Mouse (Mus musculus): ENCODE results near the gene Crocc2. TPM values are rescaled to one million over a fixed set of nuclear protein-coding genes. Genes with fewer than 3 reads are reported as not detected.

Gene Crocc2
- polyA plus RNA-seq, 1 experiment from 2014 or later: 0.54 TPM

- no peaks in the 10 kb centered on the region for H3K36me3 ChIP-seq (replicated peaks)
- H3K9me3 ChIP-seq: no peaks in the 10 kb centered on the region
- H3K27me3 ChIP-seq (replicated peaks): no peaks in the 10 kb centered on the region
- H3K4me2 ChIP-seq: no peak overlapping the region
- no peaks in the 10 kb centered on the region for H3K4me1 ChIP-seq
- WGBS: 92% methylated on average over 1 of the region's 1 CpGs
- H3K9ac ChIP-seq: no peak overlapping the region
- no peak overlapping the region for H3K27ac ChIP-seq
- no peak for ATAC-seq (replicated peaks)
- no peak overlapping the region for H3K4me3 ChIP-seq
These were observed 25.7 kb upstream of the Crocc2 start for GRCm38 (mm10) chr1:93142871-93143270.

- WGBS: 78% methylated on average over 9 of the region's 9 CpGs
- no peak overlapping the region for H3K4me3 ChIP-seq
- no peak overlapping the region for H3K9ac ChIP-seq
- ATAC-seq (replicated peaks): no peak
- H3K36me3 ChIP-seq (replicated peaks): no peaks in the 10 kb centered on the region
- no peaks in the 10 kb centered on the region for H3K4me1 ChIP-seq
- no peak overlapping the region for H3K27ac ChIP-seq
- H3K4me2 ChIP-seq: no peak overlapping the region
- H3K9me3 ChIP-seq: no peaks in the 10 kb centered on the region
- no peaks in the 10 kb centered on the region for H3K27me3 ChIP-seq (replicated peaks)
These were observed 24.3 kb upstream of the Crocc2 start for GRCm38 (mm10) chr1:93144176-93144575.

DNA sequence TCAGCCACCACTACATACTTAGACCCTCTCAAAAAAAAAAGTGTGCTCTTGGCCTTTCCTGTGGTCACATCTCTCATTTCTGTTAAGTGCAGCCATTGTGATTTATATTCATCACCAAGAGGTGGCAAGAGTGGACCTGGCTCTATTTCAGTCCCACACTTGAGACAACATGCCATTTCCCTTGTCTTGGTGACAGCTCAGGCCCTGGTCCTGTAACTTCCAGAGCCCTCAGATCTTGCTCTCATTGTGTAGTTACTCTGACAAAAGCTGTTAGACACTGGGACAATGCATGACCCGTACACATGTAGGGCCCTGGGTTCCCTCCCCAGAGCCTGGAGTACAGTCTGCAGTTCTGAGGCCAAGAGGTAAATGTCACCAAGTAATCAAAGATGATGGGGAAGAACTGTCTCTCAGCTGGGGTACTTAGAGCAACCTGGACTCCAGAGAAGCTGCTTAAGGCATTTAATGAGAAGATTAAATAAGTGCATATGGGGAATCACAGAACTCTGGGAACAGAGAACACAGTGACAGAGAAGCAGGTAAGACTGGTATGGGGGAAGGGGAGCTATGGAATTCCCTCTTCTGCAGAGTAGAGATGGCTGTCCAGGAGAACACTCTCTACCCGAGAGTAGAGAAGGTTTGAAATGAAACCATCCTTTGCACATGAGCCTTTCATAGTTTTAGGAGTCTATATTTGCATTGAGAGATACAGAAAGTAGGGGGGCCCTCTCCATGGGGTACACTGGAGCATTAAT lies 17.4 kb upstream of the Crocc2 start:
- H3K4me1 ChIP-seq: no peaks in the 10 kb centered on the region
- no peaks in the 10 kb centered on the region for H3K36me3 ChIP-seq (replicated peaks)
- no peak overlapping the region for H3K27ac ChIP-seq
- H3K9ac ChIP-seq: no peak overlapping the region
- WGBS: 69% methylated on average over 2 of the region's 2 CpGs
- H3K9me3 ChIP-seq: no peaks in the 10 kb centered on the region
- H3K27me3 ChIP-seq (replicated peaks): no peaks in the 10 kb centered on the region
- no peak overlapping the region for H3K4me3 ChIP-seq
- no peak for ATAC-seq (replicated peaks)
- H3K4me2 ChIP-seq: no peak overlapping the region

DNA sequence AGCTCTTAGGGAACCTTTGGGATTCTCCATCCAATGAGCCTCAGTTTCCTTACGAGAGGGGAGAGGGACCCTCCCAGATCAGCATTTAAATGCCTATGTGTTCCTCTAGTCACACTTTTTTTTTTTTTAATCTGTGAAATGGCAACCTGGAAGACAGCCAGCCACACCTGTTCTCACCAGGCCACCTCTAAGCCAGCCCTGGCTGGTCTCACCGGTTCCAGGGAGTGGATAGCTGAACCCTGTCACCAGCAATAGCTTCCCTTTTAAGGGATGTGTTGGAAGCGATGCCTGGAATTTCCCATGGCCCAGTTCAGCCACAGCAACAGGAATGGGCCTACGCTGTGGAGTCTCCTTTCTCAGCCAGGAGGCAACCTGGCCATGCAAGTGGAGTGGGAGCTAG lies 11.0 kb upstream of the Crocc2 start:
- Histone ChIP-seq H3K4me1 (no peaks in the 10 kb centered on the region), H3K27me3 (replicated peaks) (no peaks in the 10 kb centered on the region), H3K27ac (no peak overlapping the region), H3K9me3 (no peaks in the 10 kb centered on the region), H3K4me3 (no peak overlapping the region), H3K4me2 (no peak overlapping the region), H3K9ac (no peak overlapping the region), H3K36me3 (replicated peaks) (no peaks in the 10 kb centered on the region)
- ATAC-seq (replicated peaks): no peak
- 90% methylated on average over 4 of the region's 4 CpGs for WGBS

DNA sequence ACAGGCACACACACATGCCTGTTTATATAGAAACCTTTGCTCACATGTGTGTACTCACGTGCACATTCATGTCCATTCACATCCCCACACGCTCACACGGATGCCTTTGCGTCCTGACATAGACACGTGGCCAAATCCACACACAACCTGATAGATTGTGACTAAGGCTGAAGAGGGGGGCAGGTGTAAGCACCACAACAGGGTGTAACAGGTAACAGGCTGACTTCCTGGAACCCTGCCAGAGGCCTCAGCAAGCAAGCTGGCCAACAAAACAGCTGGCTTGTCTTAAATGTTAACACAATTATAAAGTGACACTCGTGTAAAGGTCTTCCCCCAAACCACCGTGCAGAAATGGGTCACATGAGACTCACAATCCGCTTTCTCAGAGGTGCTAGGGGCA lies 9.6 kb upstream of the Crocc2 start:
- H3K4me3 ChIP-seq: no peak overlapping the region
- no peak overlapping the region for H3K9ac ChIP-seq
- no peak overlapping the region for H3K4me2 ChIP-seq
- no peaks in the 10 kb centered on the region for H3K9me3 ChIP-seq
- no peak overlapping the region for H3K27ac ChIP-seq
- H3K4me1 ChIP-seq: no peaks in the 10 kb centered on the region
- 83% methylated on average over 8 of the region's 8 CpGs for WGBS
- no peaks in the 10 kb centered on the region for H3K27me3 ChIP-seq (replicated peaks)
- ATAC-seq (replicated peaks): no peak
- H3K36me3 ChIP-seq (replicated peaks): no peaks in the 10 kb centered on the region

DNA sequence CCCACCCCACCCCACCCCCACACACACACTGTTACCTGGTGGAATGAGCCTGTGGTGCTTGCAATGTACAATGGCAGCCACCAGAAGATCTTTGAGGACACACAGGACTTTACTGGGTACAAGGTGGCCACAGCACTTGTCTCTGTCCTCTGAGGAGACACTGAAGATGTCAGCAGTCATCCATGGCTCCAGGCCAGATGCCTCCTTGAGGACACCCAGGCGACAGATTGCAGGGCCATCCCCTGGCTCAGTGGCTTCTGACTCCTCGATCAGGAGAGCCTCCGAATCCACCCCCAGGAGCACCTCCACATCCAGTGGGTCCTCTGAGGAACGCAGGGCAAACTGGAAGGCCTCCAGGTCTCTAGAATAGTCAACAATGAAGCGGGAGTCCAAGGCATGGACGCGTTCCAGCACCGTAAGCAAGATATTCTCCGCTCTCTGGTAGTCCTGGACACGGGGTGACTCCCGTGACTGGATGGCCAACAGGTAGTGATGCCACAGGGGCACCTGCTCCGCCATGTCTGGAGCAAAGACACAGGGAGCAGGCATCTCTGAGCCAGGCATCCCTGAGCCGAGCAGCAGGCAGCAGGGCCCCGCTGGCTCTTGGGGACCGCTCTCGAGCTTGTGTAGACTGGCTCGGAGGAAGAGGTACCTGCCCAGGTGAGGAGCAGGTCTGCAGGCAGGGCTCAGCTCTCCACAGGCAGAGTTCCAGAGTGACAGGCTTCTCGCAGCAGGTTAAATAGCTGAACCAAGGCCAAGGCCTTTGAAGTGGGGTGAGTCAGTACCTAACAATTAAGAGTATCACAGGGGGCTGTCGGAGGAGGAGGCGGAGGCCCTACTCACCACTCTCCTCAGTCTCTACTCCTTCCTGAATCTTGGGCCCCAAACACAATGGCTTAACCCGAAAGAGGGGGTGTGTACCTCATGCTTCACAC lies 8.7 kb upstream of the Crocc2 start:
- WGBS: 81% methylated on average over 21 of the region's 21 CpGs
- Histone ChIP-seq H3K27me3 (replicated peaks) (no peaks in the 10 kb centered on the region), H3K4me1 (no peaks in the 10 kb centered on the region), H3K4me3 (no peak overlapping the region), H3K9ac (no peak overlapping the region), H3K36me3 (replicated peaks) (no peaks in the 10 kb centered on the region), H3K4me2 (no peak overlapping the region), H3K9me3 (no peaks in the 10 kb centered on the region), H3K27ac (no peak overlapping the region)
- no peak for ATAC-seq (replicated peaks)

DNA sequence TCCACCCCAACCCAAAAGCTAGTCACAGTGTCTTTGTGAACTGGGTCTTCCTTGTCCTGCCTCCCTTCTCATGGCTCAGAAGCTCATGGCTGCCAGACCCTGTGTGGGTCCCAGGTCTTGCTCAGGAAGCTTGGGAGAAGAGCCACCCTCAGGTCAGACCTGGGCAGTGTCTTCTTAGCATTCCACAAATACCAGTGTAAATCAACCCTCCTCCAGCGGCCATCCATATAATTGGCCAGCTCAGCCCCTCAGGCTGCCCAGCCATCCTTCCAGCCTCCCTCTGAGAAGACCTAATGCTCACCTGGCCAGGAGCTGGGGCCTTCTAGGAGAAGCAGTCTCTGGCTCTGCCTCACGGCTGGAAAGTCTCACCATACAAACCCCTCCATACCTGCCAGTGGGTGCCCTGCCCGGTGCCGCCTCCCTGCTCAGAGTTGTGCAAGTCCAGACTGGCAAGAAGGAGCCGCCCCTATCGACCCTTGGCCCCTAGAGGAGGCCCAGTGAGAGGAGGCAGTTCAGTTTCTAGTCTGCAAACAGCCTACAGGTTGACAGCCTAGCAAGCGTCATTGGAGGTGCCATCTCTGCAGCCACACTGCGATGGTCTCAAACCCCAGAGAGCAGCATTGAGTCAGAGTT lies 7.9 kb upstream of the Crocc2 start, which contains the start of gene 2310007B03Rik:
Gene 2310007B03Rik (minus strand): TSS at position 448 of the 633 bp plus-strand sequence.
- Histone ChIP-seq H3K9me3 (no peaks in the 10 kb centered on the region), H3K27ac (no peak within 1 kb of the TSS), H3K27me3 (replicated peaks) (no peaks in the 10 kb centered on the region), H3K4me1 (no peaks in the 10 kb centered on the region), H3K4me3 (no peak within 1 kb of the TSS), H3K36me3 (replicated peaks) (no peaks in the 10 kb centered on the region), H3K4me2 (no peak within 1 kb of the TSS), H3K9ac (no peak within 1 kb of the TSS)
- 82% methylated on average over 8 of the region's 8 CpGs for WGBS
- ATAC-seq (replicated peaks): no peak

DNA sequence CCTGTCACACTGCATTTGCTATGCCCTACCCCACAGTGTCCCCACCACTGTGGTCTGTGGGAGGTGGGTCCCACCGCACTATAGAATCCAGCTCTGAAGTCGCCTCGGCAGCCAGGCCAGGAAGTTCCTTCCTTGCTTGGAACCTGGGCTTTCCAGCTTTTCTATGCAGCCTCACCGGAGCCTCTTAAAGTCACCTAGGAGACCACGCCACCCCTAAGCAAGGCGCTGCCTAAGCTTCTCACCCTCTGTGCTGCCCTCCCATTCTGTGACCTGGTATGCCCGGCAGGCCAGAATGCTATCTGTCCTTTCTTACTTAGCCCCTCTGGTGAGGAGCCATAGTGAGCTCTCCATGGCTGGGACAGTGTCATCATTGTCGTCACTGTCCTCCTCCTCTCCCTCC lies 7.2 kb upstream of the Crocc2 start:
- H3K4me3 ChIP-seq: no peak overlapping the region
- no peak overlapping the region for H3K4me2 ChIP-seq
- no peaks in the 10 kb centered on the region for H3K9me3 ChIP-seq
- WGBS: 71% methylated on average over 8 of the region's 8 CpGs
- no peaks in the 10 kb centered on the region for H3K4me1 ChIP-seq
- H3K27ac ChIP-seq: no peak overlapping the region
- no peak for ATAC-seq (replicated peaks)
- no peaks in the 10 kb centered on the region for H3K27me3 ChIP-seq (replicated peaks)
- no peak overlapping the region for H3K9ac ChIP-seq
- no peaks in the 10 kb centered on the region for H3K36me3 ChIP-seq (replicated peaks)

- H3K4me3 ChIP-seq: no peak overlapping the region
- no peaks in the 10 kb centered on the region for H3K36me3 ChIP-seq (replicated peaks)
- H3K4me2 ChIP-seq: no peak overlapping the region
- no peaks in the 10 kb centered on the region for H3K9me3 ChIP-seq
- no peak overlapping the region for H3K9ac ChIP-seq
- H3K27me3 ChIP-seq (replicated peaks): no peaks in the 10 kb centered on the region
- no peaks in the 10 kb centered on the region for H3K4me1 ChIP-seq
- ATAC-seq (replicated peaks): no peak
- no peak overlapping the region for H3K27ac ChIP-seq
- whole genome bisulfite sequencing: 80% methylated on average over 10 of the region's 10 CpGs
These were observed 6.6 kb upstream of the Crocc2 start for GRCm38 (mm10) chr1:93161921-93162320.

- Histone ChIP-seq H3K4me1 (no peaks in the 10 kb centered on the region), H3K9ac (no peak overlapping the region), H3K4me2 (no peak overlapping the region), H3K27ac (no peak overlapping the region), H3K27me3 (replicated peaks) (no peaks in the 10 kb centered on the region), H3K9me3 (no peaks in the 10 kb centered on the region), H3K4me3 (no peak overlapping the region), H3K36me3 (replicated peaks) (no peaks in the 10 kb centered on the region)
- ATAC-seq (replicated peaks): no peak
- WGBS: 85% methylated on average over 7 of the region's 7 CpGs
These were observed 5.9 kb upstream of the Crocc2 start for GRCm38 (mm10) chr1:93162588-93162987.

DNA sequence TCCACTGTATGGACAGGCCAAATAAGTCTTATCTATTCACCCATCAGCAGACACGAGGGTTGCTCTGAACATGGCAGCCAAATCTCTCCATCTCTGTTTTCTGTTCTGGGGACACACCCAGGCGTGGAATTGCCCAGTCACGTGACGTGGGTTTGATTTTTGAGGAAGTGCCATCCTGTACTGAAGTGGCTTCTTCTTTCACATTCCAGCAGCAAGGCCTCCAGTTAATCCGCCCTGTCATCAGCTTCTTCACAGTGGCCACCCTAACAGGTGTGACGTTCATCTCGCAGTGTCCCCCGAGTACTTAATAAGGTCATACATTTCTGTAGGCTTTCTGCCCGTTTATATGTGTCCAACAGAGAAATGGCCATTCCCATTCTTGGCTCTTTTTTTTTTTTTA lies 3.1 kb upstream of the Crocc2 start:
- H3K36me3 ChIP-seq (replicated peaks): no peaks in the 10 kb centered on the region
- no peaks in the 10 kb centered on the region for H3K4me1 ChIP-seq
- ATAC-seq (replicated peaks): no peak
- no peak overlapping the region for H3K4me3 ChIP-seq
- no peaks in the 10 kb centered on the region for H3K27me3 ChIP-seq (replicated peaks)
- H3K27ac ChIP-seq: no peak overlapping the region
- H3K4me2 ChIP-seq: no peak overlapping the region
- H3K9ac ChIP-seq: no peak overlapping the region
- H3K9me3 ChIP-seq: no peaks in the 10 kb centered on the region
- WGBS: 83% methylated on average over 9 of the region's 9 CpGs

GRCm38 (mm10) chr1:93166346-93167079 lies 2.0 kb upstream of the Crocc2 start:
- Histone ChIP-seq H3K9me3 (no peaks in the 10 kb centered on the region), H3K27me3 (replicated peaks) (no peaks in the 10 kb centered on the region), H3K27ac (no peak overlapping the region), H3K4me3 (no peak overlapping the region), H3K4me2 (no peak overlapping the region), H3K9ac (no peak overlapping the region), H3K36me3 (replicated peaks) (no peaks in the 10 kb centered on the region), H3K4me1 (no peaks in the 10 kb centered on the region)
- 89% methylated on average over 11 of the region's 11 CpGs for WGBS
- ATAC-seq (replicated peaks): no peak
